Mouse (Mus musculus) embryonic facial prominence, embryonic 10.5 days (tissue): ENCODE results near the gene Dgat2. TPM values are rescaled to one million over a fixed set of nuclear protein-coding genes. Genes with fewer than 3 reads are reported as not detected.

Experiments used
- DNase-seq: peaks from one replicate; pipeline ENCODE4 v3.0.0-alpha.2; 2017; ENCODE audit warnings: low spot score
- H3K27ac ChIP-seq: fragments of 300-500 bp; sonication (generic); replicated peaks from 2 replicates; pipeline ENCODE4 v1.5.1; 2016; ENCODE audit warnings: mild to moderate bottlenecking
- H3K27me3 ChIP-seq: fragments of 300-500 bp; sonication (generic); replicated peaks from 2 replicates; pipeline ENCODE4 v1.6.1; 2016; ENCODE audit warnings: low read depth, mild to moderate bottlenecking; ENCODE audit not compliant: poor library complexity, severe bottlenecking
- H3K36me3 ChIP-seq: fragments of 300-500 bp; sonication (generic); replicated peaks from 2 replicates; pipeline ENCODE4 v1.6.1; 2016; ENCODE audit warnings: mild to moderate bottlenecking, moderate library complexity
- H3K4me1 ChIP-seq: fragments of 300-500 bp; sonication (generic); 2 replicates; pipeline ENCODE4 v1.6.1; 2016
- H3K4me3 ChIP-seq: fragments of 300-500 bp; sonication (generic); 2 replicates; pipeline ENCODE4 v1.5.1; 2016; ENCODE audit warnings: mild to moderate bottlenecking, moderate library complexity
- H3K9me3 ChIP-seq: fragments of 300-500 bp; sonication (generic); 2 replicates; pipeline ENCODE4 v1.6.1; 2016; ENCODE audit warnings: mild to moderate bottlenecking
- WGBS: fragments of 180-500 bp; shearing (Covaris S2); methylation state at CpG from one replicate; pipeline ENCODE4 v1.1.7; 2016; 5-methylcytosine and 5-hydroxymethylcytosine counted together
- polyA plus RNA-seq: library from polyadenylated mRNA; unstranded; fragments of >200 nt; fragmentation: Nextera tagmentation; extraction: Ambion mirVana; gene quantifications from 2 replicates; pipeline ENCODE4 v1.2.1, GENCODE M21; 2016

Dgat2 gene
- polyA plus RNA-seq, 1 experiment from 2014 or later: 16.4 TPM

GRCm38 (mm10) chr7:99213686-99214085, 31.2 kb upstream of the Dgat2 start:
- Histone ChIP-seq H3K27me3 (no peaks in the 10 kb centered on the region), H3K4me3 (no peak overlapping the region), H3K36me3 (peaks cover under 1% of the 10 kb centered on the region; the same call in 1 of the 2 replicates), H3K4me1 (peaks cover 13% of the 10 kb centered on the region), H3K27ac (no peak overlapping the region), H3K9me3 (no peaks in the 10 kb centered on the region)
- WGBS: 92% methylated on average over 2 of the region's 2 CpGs
- DNase-seq: no peak

DNA sequence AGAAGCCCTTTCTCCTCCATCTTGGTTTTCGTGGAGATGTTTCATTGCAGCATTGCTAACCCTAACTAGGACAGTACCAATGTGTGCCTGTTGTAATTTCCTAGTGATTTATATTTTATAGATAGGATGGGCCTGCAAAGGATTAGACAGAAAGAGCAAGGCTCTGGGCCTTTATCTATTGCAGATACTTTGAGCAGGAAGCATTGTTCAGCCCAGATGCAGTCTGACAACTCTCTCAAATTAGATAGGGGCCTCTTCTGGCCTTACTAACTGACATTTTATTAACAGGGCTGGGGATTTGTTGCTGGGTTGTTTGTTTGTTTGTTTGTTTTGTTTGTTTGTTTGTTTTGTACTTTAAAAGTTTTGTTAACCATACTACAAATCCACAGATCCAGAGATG, 30.5 kb upstream of the Dgat2 start:
- H3K36me3 ChIP-seq: no peaks in the 10 kb centered on the region
- H3K9me3 ChIP-seq: no peaks in the 10 kb centered on the region
- H3K27me3 ChIP-seq: no peaks in the 10 kb centered on the region
- H3K27ac ChIP-seq: no peak overlapping the region
- H3K4me1 ChIP-seq: peaks cover 13% of the 10 kb centered on the region
- H3K4me3 ChIP-seq: no peak overlapping the region
- DNase-seq: no peak
- WGBS: 91% methylated on average over 1 of the region's 1 CpGs

DNA sequence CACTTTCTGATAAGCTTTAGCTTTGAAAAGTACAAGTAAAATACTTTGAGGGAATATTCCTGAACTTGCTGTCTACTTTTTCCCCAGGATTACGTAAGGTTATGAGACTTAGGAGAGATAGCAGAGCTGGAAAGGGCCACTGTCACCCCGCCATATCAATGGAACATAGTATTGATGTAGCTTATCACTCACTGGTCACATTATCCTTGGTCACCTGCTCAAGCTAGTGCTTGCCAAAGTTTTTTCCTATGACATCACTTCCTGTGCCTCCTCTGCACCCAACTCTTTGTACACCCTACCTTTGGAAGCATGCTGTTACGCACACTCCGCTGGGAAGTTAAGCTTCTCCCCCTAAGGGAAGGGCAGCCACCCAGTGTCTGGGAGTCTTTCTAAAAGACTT, 26.2 kb upstream of the Dgat2 start:
- 93% methylated on average over 4 of the region's 4 CpGs for WGBS
- H3K27ac ChIP-seq: no peak overlapping the region
- no peaks in the 10 kb centered on the region for H3K27me3 ChIP-seq
- no peak overlapping the region for H3K4me3 ChIP-seq
- no peak for DNase-seq
- no peaks in the 10 kb centered on the region for H3K9me3 ChIP-seq
- H3K4me1 ChIP-seq: no peaks in the 10 kb centered on the region
- no peaks in the 10 kb centered on the region for H3K36me3 ChIP-seq

DNA sequence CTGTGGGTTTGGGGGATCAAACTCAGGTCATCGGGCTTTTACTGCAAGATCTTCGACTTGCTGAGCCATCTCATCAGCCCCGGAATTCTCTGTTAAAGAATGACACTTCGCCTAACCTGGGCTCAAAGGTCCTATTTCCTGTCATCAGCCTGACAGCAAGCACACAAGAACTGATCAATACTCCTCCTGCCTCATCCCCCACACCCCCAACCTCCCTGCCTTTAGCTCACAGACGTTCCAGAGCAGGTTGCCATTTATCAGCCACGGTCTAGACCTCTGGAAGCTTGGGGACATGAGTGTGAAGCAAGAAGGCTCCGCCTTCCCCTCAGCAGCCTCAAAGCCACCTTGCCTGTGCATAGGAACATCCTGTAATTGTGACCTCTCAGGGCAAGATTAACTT, 23.8 kb upstream of the Dgat2 start:
- Histone ChIP-seq H3K36me3 (no peaks in the 10 kb centered on the region), H3K9me3 (no peaks in the 10 kb centered on the region), H3K4me1 (0 out of 2 replicates have a peak, but pooled peaks cover 2% of the 10 kb centered on the region), H3K27ac (no peak overlapping the region), H3K4me3 (no peak overlapping the region), H3K27me3 (no peaks in the 10 kb centered on the region)
- WGBS: 81% methylated on average over 7 of the region's 7 CpGs
- DNase-seq: no peak

DNA sequence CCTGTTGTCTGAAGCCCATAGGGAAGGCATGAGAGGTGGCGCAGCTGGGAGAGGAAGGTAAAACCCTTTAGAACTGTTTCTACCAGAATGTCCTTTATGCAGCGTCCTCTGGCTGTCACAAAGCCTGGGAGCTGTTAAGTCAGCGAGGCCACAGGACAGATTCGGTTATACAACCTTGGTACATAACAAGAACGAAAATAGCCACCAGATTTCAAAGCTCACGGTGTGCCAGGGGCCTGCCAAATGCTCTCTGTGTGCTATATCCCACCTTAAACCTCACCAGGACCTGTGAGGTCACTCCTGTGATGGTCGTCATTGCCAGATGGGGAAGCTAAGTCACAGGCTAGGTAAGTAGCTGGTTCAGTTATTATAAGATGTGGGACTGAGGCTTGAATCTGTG, 19.6 kb upstream of the Dgat2 start:
- no peaks in the 10 kb centered on the region for H3K9me3 ChIP-seq
- H3K27ac ChIP-seq: no peak overlapping the region
- WGBS: 88% methylated on average over 7 of the region's 7 CpGs
- no peaks in the 10 kb centered on the region for H3K27me3 ChIP-seq
- H3K4me1 ChIP-seq: peaks cover 12% of the 10 kb centered on the region
- DNase-seq: no peak
- H3K36me3 ChIP-seq: no peaks in the 10 kb centered on the region
- no peak overlapping the region for H3K4me3 ChIP-seq

- H3K4me1 ChIP-seq: peaks cover 12% of the 10 kb centered on the region
- no peak overlapping the region for H3K4me3 ChIP-seq
- WGBS: 39% methylated on average over 4 of the region's 4 CpGs
- H3K36me3 ChIP-seq: no peaks in the 10 kb centered on the region
- no peak for DNase-seq
- H3K27ac ChIP-seq: no peak overlapping the region
- H3K27me3 ChIP-seq: no peaks in the 10 kb centered on the region
- H3K9me3 ChIP-seq: no peaks in the 10 kb centered on the region
Observed at GRCm38 (mm10) chr7:99200290-99200689, 17.8 kb upstream of the Dgat2 start.

DNA sequence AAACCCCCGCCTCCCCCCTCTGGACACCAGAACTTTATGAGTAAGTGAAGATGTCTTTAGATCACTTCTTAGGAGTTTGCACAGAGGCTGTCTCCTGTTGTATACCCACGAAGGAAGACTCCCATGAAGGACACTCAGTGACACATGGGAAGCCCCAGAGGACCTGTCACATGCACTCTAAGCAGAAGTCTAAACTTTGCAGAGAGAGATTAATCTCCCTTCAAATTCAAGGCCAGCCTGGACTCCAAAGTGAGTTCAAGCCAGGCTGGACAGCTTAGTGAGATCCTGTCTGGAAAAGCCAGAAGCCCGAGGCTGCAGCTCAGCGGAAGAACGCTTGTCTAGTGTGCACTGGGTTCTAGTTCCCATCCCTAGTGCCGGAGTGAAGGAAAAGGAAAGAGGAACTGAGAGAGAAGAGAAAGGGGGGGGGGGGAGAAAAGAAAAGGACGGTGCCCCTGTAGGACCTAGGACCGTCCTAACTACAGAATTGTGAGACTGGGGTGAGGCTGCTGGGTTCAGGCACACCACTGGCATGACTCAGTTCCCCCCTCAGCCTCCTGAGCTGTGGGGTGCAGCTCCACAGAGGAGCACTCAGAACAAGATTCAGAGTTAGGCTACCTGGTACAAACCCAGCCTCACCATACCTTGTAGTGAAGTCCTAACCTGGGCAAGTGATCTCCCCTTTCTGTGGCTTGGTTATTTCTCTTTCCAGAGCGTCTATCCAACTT, 17.1 kb upstream of the Dgat2 start:
- 83% methylated on average over 9 of the region's 9 CpGs for WGBS
- Histone ChIP-seq H3K4me3 (no peak overlapping the region), H3K4me1 (peaks cover 12% of the 10 kb centered on the region), H3K27ac (no peak overlapping the region), H3K9me3 (no peaks in the 10 kb centered on the region), H3K27me3 (no peaks in the 10 kb centered on the region), H3K36me3 (no peaks in the 10 kb centered on the region)
- DNase-seq: no peak

- no peak overlapping the region for H3K4me3 ChIP-seq
- no peaks in the 10 kb centered on the region for H3K9me3 ChIP-seq
- 92% methylated on average over 2 of the region's 2 CpGs for WGBS
- no peak overlapping the region for H3K27ac ChIP-seq
- H3K4me1 ChIP-seq: peaks cover 12% of the 10 kb centered on the region
- H3K36me3 ChIP-seq: no peaks in the 10 kb centered on the region
- no peak for DNase-seq
- no peaks in the 10 kb centered on the region for H3K27me3 ChIP-seq
Observed at GRCm38 (mm10) chr7:99198811-99199210, 16.3 kb upstream of the Dgat2 start.

DNA sequence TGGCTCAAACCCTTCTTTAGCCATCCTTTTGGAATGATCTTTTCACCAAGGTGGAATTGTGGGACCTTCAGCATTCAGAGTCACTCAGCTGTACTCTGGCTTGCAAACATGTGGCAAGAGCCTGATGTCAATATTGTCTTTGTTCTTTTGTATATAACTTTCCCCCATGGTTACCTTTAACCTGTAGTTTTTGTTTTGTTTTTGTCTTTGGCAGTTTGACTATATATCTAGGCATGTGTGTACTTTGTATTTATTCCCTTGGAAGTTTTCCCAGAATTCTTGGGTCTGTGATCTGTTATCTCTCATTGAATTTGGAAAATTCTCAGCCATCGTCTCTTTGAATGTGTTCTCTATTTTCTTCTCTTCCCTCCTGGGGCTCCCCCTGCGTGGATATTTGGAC, 12.0 kb upstream of the Dgat2 start:
- no peaks in the 10 kb centered on the region for H3K36me3 ChIP-seq
- H3K9me3 ChIP-seq: no peaks in the 10 kb centered on the region
- no peaks in the 10 kb centered on the region for H3K4me1 ChIP-seq
- H3K4me3 ChIP-seq: no peak overlapping the region
- no peak for DNase-seq
- no peak overlapping the region for H3K27ac ChIP-seq
- 75% methylated on average over 2 of the region's 2 CpGs for WGBS
- no peaks in the 10 kb centered on the region for H3K27me3 ChIP-seq

DNA sequence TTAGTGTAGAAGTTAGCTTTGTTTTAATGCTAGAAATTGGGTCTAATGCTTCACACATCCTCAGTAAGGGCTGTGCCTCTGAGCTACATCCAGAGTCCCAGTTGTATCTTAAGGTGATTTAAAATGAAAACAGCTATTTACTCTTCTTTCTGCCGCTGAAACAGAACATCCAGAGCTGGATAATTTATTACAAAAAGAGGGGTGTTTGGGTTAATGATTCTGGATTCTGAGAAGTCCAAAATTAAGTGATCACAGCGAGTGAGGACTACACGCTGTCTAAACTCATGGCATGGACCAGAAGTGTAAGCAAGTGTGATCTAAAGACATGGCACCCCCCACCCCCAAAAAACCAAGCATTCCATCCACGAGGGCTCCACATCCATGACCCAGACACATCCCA, 11.4 kb upstream of the Dgat2 start:
- Histone ChIP-seq H3K4me1 (no peaks in the 10 kb centered on the region), H3K27me3 (no peaks in the 10 kb centered on the region), H3K36me3 (no peaks in the 10 kb centered on the region), H3K4me3 (no peak overlapping the region), H3K9me3 (no peaks in the 10 kb centered on the region), H3K27ac (no peak overlapping the region)
- 88% methylated on average over 4 of the region's 4 CpGs for WGBS
- DNase-seq: no peak

GRCm38 (mm10) chr7:99191411-99191810, 8.9 kb upstream of the Dgat2 start:
- Histone ChIP-seq H3K27me3 (0 out of 2 replicates have a peak, but pooled peaks cover 5% of the 10 kb centered on the region), H3K4me1 (0 out of 2 replicates have a peak, but pooled peaks cover 3% of the 10 kb centered on the region), H3K4me3 (no peak overlapping the region), H3K27ac (no peak overlapping the region), H3K36me3 (no peaks in the 10 kb centered on the region), H3K9me3 (no peaks in the 10 kb centered on the region)
- no peak for DNase-seq

DNA sequence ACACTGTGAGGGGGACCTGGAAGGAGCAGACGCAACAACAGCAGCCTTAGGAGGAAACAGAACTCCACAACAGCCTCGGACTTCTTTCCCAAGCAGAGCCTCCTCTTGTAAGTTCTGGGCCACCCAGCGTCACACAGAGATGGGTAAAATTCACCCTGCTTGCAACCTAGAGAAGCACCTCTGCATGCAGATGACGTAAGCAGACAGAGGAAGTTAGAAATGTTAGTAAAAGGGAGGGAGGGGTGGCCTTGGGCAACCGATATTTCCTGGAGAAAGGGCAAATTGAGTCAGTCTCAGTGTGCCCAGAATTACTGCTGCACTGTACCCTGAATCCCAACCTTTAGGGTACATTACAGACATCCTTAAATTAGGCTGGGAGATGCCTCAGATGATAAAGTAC, 7.4 kb upstream of the Dgat2 start:
- no peaks in the 10 kb centered on the region for H3K9me3 ChIP-seq
- 80% methylated on average over 5 of the region's 5 CpGs for WGBS
- H3K36me3 ChIP-seq: no peaks in the 10 kb centered on the region
- H3K4me1 ChIP-seq: 0 out of 2 replicates have a peak, but pooled peaks cover 3% of the 10 kb centered on the region
- H3K27me3 ChIP-seq: 0 out of 2 replicates have a peak, but pooled peaks cover 5% of the 10 kb centered on the region
- DNase-seq: no peak
- no peak overlapping the region for H3K27ac ChIP-seq
- H3K4me3 ChIP-seq: no peak overlapping the region

GRCm38 (mm10) chr7:99188630-99189029, 6.1 kb upstream of the Dgat2 start:
- no peak overlapping the region for H3K27ac ChIP-seq
- H3K4me1 ChIP-seq: peaks cover 7% of the 10 kb centered on the region; the same call in 1 of the 2 replicates
- H3K36me3 ChIP-seq: no peaks in the 10 kb centered on the region
- WGBS: 77% methylated on average over 6 of the region's 6 CpGs
- DNase-seq: no peak
- no peak overlapping the region for H3K4me3 ChIP-seq
- H3K27me3 ChIP-seq: peaks cover 12% of the 10 kb centered on the region
- no peaks in the 10 kb centered on the region for H3K9me3 ChIP-seq
